Mouse (Mus musculus) MEL (cell line): Measurements from ENCODE around the gene Rpl6.

Experiments
- MYC ChIP-seq: IDR thresholded peaks from 2 replicates; pipeline ENCODE4 v1.6.1; 2011; ENCODE audit warnings: low read depth, mild to moderate bottlenecking, low read length, improper control_type of control experiment, moderate library complexity
- POLR2AphosphoS2 ChIP-seq: IDR thresholded peaks from 2 replicates; pipeline ENCODE4 v1.6.1; 2011; ENCODE audit warnings: low read length, improper control_type of control experiment

DNA sequence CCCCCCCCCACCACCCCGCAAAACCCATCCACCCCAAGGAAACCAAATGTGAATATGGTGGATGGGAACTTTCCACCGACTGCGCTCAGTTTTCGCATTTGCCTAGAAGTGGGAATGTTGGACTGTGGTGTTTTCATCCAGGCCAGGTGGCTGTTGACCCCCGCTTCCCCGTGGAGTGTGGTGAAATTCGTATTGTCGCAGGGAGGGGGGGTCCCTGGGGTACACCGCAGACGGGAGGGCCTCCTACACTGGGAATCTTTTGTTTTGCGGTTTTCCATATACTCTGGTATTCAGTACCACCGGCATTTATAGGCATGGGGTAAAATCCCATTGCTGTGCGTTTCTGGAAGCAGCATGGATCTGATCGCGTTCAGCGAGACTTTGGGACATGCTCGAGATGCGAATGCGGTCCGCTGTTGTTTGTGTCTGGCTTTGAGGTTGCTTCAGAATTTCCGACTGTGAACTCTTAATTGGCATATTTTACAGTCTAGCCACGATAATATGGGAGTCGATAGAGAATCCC, 17.1 kb downstream of the Rpl6 start:
- TF ChIP-seq MYC (no peak), POLR2AphosphoS2 (no peak)
